Mouse (Mus musculus) hindbrain, embryonic 16.5 days (tissue): ENCODE results near the gene Gpr153. TPM values are rescaled to one million over a fixed set of nuclear protein-coding genes. Genes with fewer than 3 reads are reported as not detected.
A peak's percentile ranks its signal among the peaks of the same experiment; 100 is the strongest.

Experiments
- ATAC-seq: fragments of 200-750 bp; cut with Nextera tagmentation; 2 replicates; pipeline ENCODE4 v1.8.0; 2017; ENCODE audit warnings: moderate TSS enrichment, moderate library complexity
- H3K27ac ChIP-seq: fragments of 300-500 bp; sonication (generic); 2 replicates; pipeline ENCODE4 v1.5.1; 2014; ENCODE audit warnings: low read depth, mild to moderate bottlenecking, control low read depth, low read length, moderate library complexity
- H3K27me3 ChIP-seq: fragments of 300-500 bp; sonication (generic); replicated peaks from 2 replicates; pipeline ENCODE4 v1.6.1; 2014; ENCODE audit warnings: low read length; ENCODE audit not compliant: control insufficient read depth, insufficient read depth
- H3K36me3 ChIP-seq: fragments of 300-500 bp; sonication (generic); 2 replicates; pipeline ENCODE4 v1.6.1; 2014; ENCODE audit warnings: mild to moderate bottlenecking, low read length, moderate library complexity, mixed read lengths; ENCODE audit not compliant: control insufficient read depth, insufficient read depth
- H3K4me1 ChIP-seq: fragments of 300-500 bp; sonication (generic); 2 replicates; pipeline ENCODE4 v1.6.1; 2014; ENCODE audit warnings: low read depth, low read length; ENCODE audit not compliant: control insufficient read depth, insufficient read depth
- H3K4me2 ChIP-seq: fragments of 300-500 bp; sonication (generic); 2 replicates; pipeline ENCODE4 v1.6.1; 2014; ENCODE audit warnings: mild to moderate bottlenecking, low read length, control low read depth, moderate library complexity
- H3K4me3 ChIP-seq: fragments of 300-500 bp; sonication (generic); 2 replicates; pipeline ENCODE4 v1.5.1; 2014; ENCODE audit warnings: mild to moderate bottlenecking, low read length, control low read depth, moderate library complexity
- H3K9ac ChIP-seq: fragments of 300-500 bp; sonication (generic); 2 replicates; pipeline ENCODE4 v1.6.1; 2014; ENCODE audit warnings: low read depth, mild to moderate bottlenecking, control low read depth, low read length, moderate library complexity
- H3K9me3 ChIP-seq: fragments of 300-500 bp; sonication (generic); 2 replicates; pipeline ENCODE4 v1.6.1; 2014; ENCODE audit warnings: mild to moderate bottlenecking, low read length, moderate library complexity; ENCODE audit not compliant: control insufficient read depth
- WGBS: fragments of 180-500 bp; shearing (Covaris S2); extraction: QIAGEN DNeasy Blood & Tissue Kit; methylation state at CpG from one replicate; pipeline ENCODE4 v1.1.7; 2014; 5-methylcytosine and 5-hydroxymethylcytosine counted together
- polyA plus RNA-seq: library from polyadenylated mRNA; unstranded; fragments of >200 nt; fragmentation: Nextera tagmentation; extraction: Ambion mirVana; gene quantifications from 2 replicates; pipeline ENCODE4 v1.2.1, GENCODE M21; 2015

The Gpr153 gene
- polyA plus RNA-seq, 1 experiment from 2014 or later: 15.5 TPM

DNA sequence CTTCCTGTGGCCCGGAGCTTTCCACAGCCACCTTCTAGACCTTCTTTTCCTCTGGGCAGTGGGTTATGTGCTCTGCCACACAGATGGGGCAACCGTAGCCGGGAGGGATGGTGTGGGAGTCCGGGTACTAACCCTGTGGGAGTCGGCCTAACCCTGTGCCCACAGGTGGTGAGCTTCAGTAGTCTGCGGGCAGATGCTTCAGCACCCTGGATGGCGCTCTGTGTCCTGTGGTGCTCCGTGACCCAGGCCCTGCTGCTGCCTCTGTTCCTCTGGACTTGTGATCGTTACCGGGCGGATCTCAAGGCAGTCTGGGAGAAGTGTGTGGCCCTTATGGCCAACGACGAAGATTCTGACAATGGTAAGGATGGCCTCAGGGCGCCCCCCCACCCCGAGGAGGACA lies 7.6 kb downstream of the Gpr153 start:
- Histone ChIP-seq H3K4me2 (no peak overlapping the region), H3K9ac (no peak overlapping the region), H3K27ac (no peak overlapping the region), H3K4me1 (peaks cover 17% of the 10 kb centered on the region), H3K4me3 (no peak overlapping the region), H3K9me3 (no peaks in the 10 kb centered on the region), H3K36me3 (peaks cover 4% of the 10 kb centered on the region; the same call in 1 of the 2 replicates), H3K27me3 (peaks cover 54% of the 10 kb centered on the region)
- 63% methylated on average over 15 of the region's 15 CpGs for WGBS
- ATAC-seq: no peak

DNA sequence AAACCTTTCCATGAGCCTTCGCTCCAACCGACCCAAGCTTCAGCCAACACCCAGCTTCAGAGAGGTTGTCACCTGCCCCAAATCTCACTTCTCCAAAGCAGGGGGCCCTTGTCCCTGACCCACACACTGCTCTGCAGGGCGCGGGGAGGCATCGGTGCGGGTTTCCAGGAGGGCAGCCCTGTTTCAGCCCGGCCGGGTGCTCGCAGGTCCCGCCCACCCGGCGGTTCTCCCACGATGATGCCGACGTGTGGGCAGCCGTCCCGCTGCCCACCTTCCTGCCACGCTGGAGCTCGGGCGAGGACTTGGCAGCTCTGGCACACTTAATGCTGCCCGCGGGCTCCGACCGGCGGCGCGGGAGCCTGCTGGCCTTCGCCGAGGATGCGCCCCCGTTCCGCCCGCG lies 8.7 kb downstream of the Gpr153 start:
- Histone ChIP-seq H3K4me1 (peaks cover 25% of the 10 kb centered on the region), H3K27me3 (peaks cover 61% of the 10 kb centered on the region), H3K4me2 (peak overlapping the region; percentile 66), H3K9ac (peak overlapping the region; percentile 56), H3K9me3 (no peaks in the 10 kb centered on the region), H3K4me3 (peak overlapping the region; percentile 42), H3K27ac (no peak overlapping the region), H3K36me3 (peaks cover 4% of the 10 kb centered on the region; the same call in 1 of the 2 replicates)
- WGBS: 17% methylated on average over 34 of the region's 34 CpGs
- ATAC-seq: no peak

- H3K4me2 ChIP-seq: peak overlapping the region; percentile 66
- 6% methylated on average over 69 of the region's 70 CpGs for WGBS
Observed at GRCm38 (mm10) chr4:152283186-152283950, 9.3 kb downstream of the Gpr153 start.

GRCm38 (mm10) chr4:152285505-152285904 lies 11.5 kb downstream of the Gpr153 start:
- H3K9me3 ChIP-seq: no peaks in the 10 kb centered on the region
- no peak overlapping the region; the same call in 1 of the 2 replicates for H3K4me2 ChIP-seq
- WGBS: 3% methylated on average over 10 of the region's 10 CpGs
- peaks cover 64% of the 10 kb centered on the region for H3K27me3 ChIP-seq
- ATAC-seq: no peak
- H3K36me3 ChIP-seq: no peaks in the 10 kb centered on the region; the same call in 1 of the 2 replicates
- peaks cover 32% of the 10 kb centered on the region for H3K4me1 ChIP-seq
- no peak overlapping the region for H3K9ac ChIP-seq
- no peak overlapping the region for H3K27ac ChIP-seq
- no peak overlapping the region for H3K4me3 ChIP-seq

More at GRCm38 (mm10) chr4:152283186-152283950, 9.3 kb downstream of the Gpr153 start:
- H3K9me3 ChIP-seq: no peaks in the 10 kb centered on the region
- H3K4me1 ChIP-seq: peaks cover 25% of the 10 kb centered on the region
- H3K36me3 ChIP-seq: peaks cover 4% of the 10 kb centered on the region; the same call in 1 of the 2 replicates
- H3K27me3 ChIP-seq: peaks cover 63% of the 10 kb centered on the region
- H3K9ac ChIP-seq: peak overlapping the region; percentile 56
- peak overlapping the region; percentile 42 for H3K4me3 ChIP-seq
- no peak overlapping the region for H3K27ac ChIP-seq
- peak; percentile 69 for ATAC-seq

DNA sequence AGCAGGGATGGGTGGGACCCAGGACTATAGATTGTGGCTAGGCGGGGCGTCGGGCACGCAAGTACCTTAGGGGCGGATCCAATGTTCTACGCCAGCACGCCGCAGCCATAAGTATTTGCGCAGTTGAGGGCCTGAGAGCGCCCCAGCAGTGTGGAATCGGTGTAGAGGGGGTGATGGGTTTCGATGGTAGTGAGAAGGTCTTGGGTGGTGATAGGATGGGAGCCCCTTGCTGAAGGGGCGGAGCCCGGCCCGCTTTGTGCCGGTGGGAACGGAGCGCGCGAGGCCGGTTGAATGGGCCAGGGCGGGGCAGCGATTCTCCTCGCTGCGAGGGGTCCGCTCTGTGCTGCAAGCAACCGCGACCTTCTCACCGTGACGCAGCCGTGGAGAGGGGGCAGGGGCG lies 12.2 kb downstream of the Gpr153 start:
- Histone ChIP-seq H3K27ac (no peak overlapping the region), H3K4me1 (peaks cover 38% of the 10 kb centered on the region), H3K4me3 (peak overlapping the region; percentile 45), H3K4me2 (peak overlapping the region; percentile 80), H3K36me3 (no peaks in the 10 kb centered on the region; the same call in 1 of the 2 replicates), H3K9ac (peak overlapping the region; percentile 66), H3K27me3 (peaks cover 63% of the 10 kb centered on the region), H3K9me3 (no peaks in the 10 kb centered on the region)
- peak; percentile 50 for ATAC-seq
- WGBS: 2% methylated on average over 28 of the region's 32 CpGs

GRCm38 (mm10) chr4:152286887-152287286 lies 12.9 kb downstream of the Gpr153 start:
- no peak for ATAC-seq
- peaks cover 38% of the 10 kb centered on the region for H3K4me1 ChIP-seq

DNA sequence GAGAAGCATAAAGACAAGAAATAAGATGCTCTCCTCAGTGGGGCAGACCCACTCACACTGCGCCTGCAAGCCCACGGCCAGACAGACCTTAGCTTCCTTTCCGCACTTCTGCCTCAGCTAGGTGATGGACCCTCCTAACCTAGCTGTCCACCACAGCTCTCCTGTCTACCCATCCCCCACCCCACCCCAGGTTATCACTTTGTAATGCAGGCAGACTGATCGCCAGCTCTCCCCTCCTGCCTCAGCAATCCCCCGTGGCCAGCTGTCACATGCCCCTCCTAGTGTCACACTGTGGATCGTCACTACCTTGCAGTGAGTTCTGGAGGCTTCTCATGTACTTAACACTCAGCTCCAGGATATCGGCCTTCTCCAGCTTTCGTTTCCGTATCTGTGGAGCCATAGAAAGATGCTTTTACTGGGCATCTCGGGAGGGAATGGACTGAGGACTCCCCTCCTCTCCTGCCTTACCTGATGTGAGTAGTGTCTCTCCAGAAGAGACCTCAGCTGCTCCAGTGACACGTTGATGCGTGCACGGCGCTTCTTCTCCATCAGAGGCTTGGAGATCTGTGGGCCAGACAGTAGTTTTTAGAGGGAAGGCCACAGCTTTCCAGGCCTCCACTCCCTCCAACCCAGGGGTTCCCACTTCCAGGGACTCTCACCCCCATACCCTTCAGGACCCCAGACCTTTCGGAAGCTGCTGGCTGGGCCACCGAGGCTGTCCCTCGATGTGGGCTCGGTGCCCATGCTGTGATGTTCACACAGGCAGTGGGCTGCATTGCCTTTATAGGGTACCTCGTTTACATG lies 13.5 kb downstream of the Gpr153 start:
- WGBS: 9% methylated on average over 19 of the region's 19 CpGs
- Histone ChIP-seq H3K4me1 (peaks cover 38% of the 10 kb centered on the region), H3K4me3 (no peak overlapping the region)

More at GRCm38 (mm10) chr4:152286887-152287286, 12.9 kb downstream of the Gpr153 start:
- H3K9ac ChIP-seq: peak overlapping the region; percentile 66
- no peak overlapping the region for H3K27ac ChIP-seq
- no peaks in the 10 kb centered on the region; the same call in 1 of the 2 replicates for H3K36me3 ChIP-seq
- peak overlapping the region; percentile 45 for H3K4me3 ChIP-seq
- peak overlapping the region; percentile 80 for H3K4me2 ChIP-seq
- 2% methylated on average over 25 of the region's 26 CpGs for WGBS
- H3K27me3 ChIP-seq: peaks cover 63% of the 10 kb centered on the region
- H3K9me3 ChIP-seq: no peaks in the 10 kb centered on the region

GRCm38 (mm10) chr4:152288398-152288945 lies 14.4 kb downstream of the Gpr153 start:
- H3K36me3 ChIP-seq: no peaks in the 10 kb centered on the region; the same call in 1 of the 2 replicates
- H3K4me1 ChIP-seq: peaks cover 30% of the 10 kb centered on the region
- no peak overlapping the region for H3K4me2 ChIP-seq
- no peak for ATAC-seq
- 25% methylated on average over 18 of the region's 18 CpGs for WGBS
- no peak overlapping the region for H3K27ac ChIP-seq
- H3K9ac ChIP-seq: no peak overlapping the region
- no peak overlapping the region for H3K4me3 ChIP-seq
- H3K27me3 ChIP-seq: peaks cover 64% of the 10 kb centered on the region
- no peaks in the 10 kb centered on the region for H3K9me3 ChIP-seq

More for the DNA sequence above, 13.5 kb downstream of the Gpr153 start:
- Histone ChIP-seq H3K4me2 (peak overlapping the region; percentile 80), H3K9ac (no peak overlapping the region; the same call in 1 of the 2 replicates), H3K36me3 (no peaks in the 10 kb centered on the region; the same call in 1 of the 2 replicates), H3K9me3 (no peaks in the 10 kb centered on the region), H3K27me3 (peaks cover 60% of the 10 kb centered on the region), H3K27ac (no peak overlapping the region)
- no peak for ATAC-seq
